Comparison of ENCODE assay signal across 9 mouse cellular contexts in genomic region chr12:27338721-27339170, GRCm38 (mm10). TPM values are rescaled to one million over a fixed set of nuclear protein-coding genes. Genes with fewer than 3 reads are reported as not detected.
DNase-seq lines count a peak whose midpoint lies in the region; ATAC-seq and TF ChIP-seq lines count a peak whose summit lies in the region.
"Had no signal": no experiment of that assay in that cellular context is flagged by ENCODE, and none has a peak within 500 bp of the region (broad histone marks: within the 10 kb centered on the region; RNA-seq: fewer than 3 reads in every experiment).

No protein-coding gene starts in this region.

- H3K4me2 ChIP-seq in forebrain, embryonic 15.5 days (replicated peaks), result peak overlapping the region; percentile 77
- H3K4me2 ChIP-seq in kidney, embryonic 14.5 days (replicated peaks; ENCODE audit: low read depth, low read length), result peak overlapping the region; percentile 81
- peak overlapping the region; percentile 80 for H3K4me2 ChIP-seq in limb, embryonic 14.5 days (replicated peaks; ENCODE audit: low read depth, low read length, severe bottlenecking)
- H3K4me2 ChIP-seq in neural tube, embryonic 13.5 days, result peak overlapping the region; percentile 65

- TF ChIP-seq POLR2A in limb, embryonic 14.5 days (IDR thresholded peaks at IDR 0.05; ENCODE audit: borderline replicate concordance, extremely low read depth, insufficient read depth, insufficient read length), result no peak

- no peaks in the 10 kb centered on the region for H3K27me3 ChIP-seq in forebrain, embryonic 15.5 days
- no peaks in the 10 kb centered on the region for H3K27me3 ChIP-seq in kidney, embryonic 14.5 days (ENCODE audit: control insufficient read depth, insufficient read depth, low read length)
- no peaks in the 10 kb centered on the region for H3K27me3 ChIP-seq in limb, embryonic 14.5 days (ENCODE audit: control insufficient read depth, insufficient read depth, low read length)
- no peaks in the 10 kb centered on the region for H3K27me3 ChIP-seq in neural tube, embryonic 13.5 days

- DNase-seq in adrenal gland, postnatal 14 days, result peak; percentile 25
- no peak for DNase-seq in adrenal gland, adult 8-10 months
- peak; percentile 14 for DNase-seq in ES-CJ7 (ENCODE audit: low read depth, low spot score)
- peak; percentile 42 for DNase-seq in limb, embryonic 14.5 days (ENCODE audit: low spot score)
- DNase-seq in thymus, postnatal 14 days, result no peak

- no peak for ATAC-seq in forebrain, embryonic 15.5 days (replicated peaks)
- ATAC-seq in kidney, embryonic 14.5 days (ENCODE audit: low FRiP score, low TSS enrichment), result no peak
- ATAC-seq in limb, embryonic 14.5 days (ENCODE audit: low FRiP score, low read depth), result no peak
- no peak for ATAC-seq in neural tube, embryonic 13.5 days (ENCODE audit: low read depth)

- peak overlapping the region; percentile 100 for H3K9ac ChIP-seq in forebrain, embryonic 15.5 days (replicated peaks)
- H3K9ac ChIP-seq in kidney, embryonic 14.5 days (ENCODE audit: low read depth, low read length), result peak overlapping the region; percentile 97
- peak overlapping the region; percentile 90 for H3K9ac ChIP-seq in limb, embryonic 14.5 days (ENCODE audit: low read depth, low read length, severe bottlenecking)
- peak overlapping the region; percentile 100 for H3K9ac ChIP-seq in neural tube, embryonic 13.5 days

- peak overlapping the region; percentile 98 for H3K27ac ChIP-seq in forebrain, embryonic 15.5 days (replicated peaks)
- H3K27ac ChIP-seq in kidney, embryonic 14.5 days (ENCODE audit: low read depth, low read length), result peak overlapping the region; percentile 86
- peak overlapping the region; percentile 92 for H3K27ac ChIP-seq in limb, embryonic 14.5 days (replicated peaks; ENCODE audit: low read depth, low read length)
- H3K27ac ChIP-seq in neural tube, embryonic 13.5 days (replicated peaks), result peak overlapping the region; percentile 98

- peak overlapping the region; percentile 96 for H3K4me3 ChIP-seq in forebrain, embryonic 15.5 days
- H3K4me3 ChIP-seq in kidney, embryonic 14.5 days (ENCODE audit: low read length), result peak overlapping the region; percentile 99
- H3K4me3 ChIP-seq in limb, embryonic 14.5 days (replicated peaks; ENCODE audit: low read length), result peak overlapping the region; percentile 94
- peak overlapping the region; percentile 100 for H3K4me3 ChIP-seq in neural tube, embryonic 13.5 days

- WGBS in forebrain, embryonic 15.5 days, result under 1% methylated on average over 37 of the region's 40 CpGs
- under 1% methylated on average over 40 of the region's 40 CpGs for WGBS in kidney, embryonic 14.5 days
- under 1% methylated on average over 35 of the region's 40 CpGs for WGBS in limb, embryonic 14.5 days
- WGBS in neural tube, embryonic 13.5 days, result under 1% methylated on average over 40 of the region's 40 CpGs

- no peaks in the 10 kb centered on the region for H3K9me3 ChIP-seq in forebrain, embryonic 15.5 days
- H3K9me3 ChIP-seq in kidney, embryonic 14.5 days (ENCODE audit: control insufficient read depth, low read length), result no peaks in the 10 kb centered on the region
- no peaks in the 10 kb centered on the region for H3K9me3 ChIP-seq in limb, embryonic 14.5 days (ENCODE audit: control insufficient read depth, low read length)
- no peaks in the 10 kb centered on the region for H3K9me3 ChIP-seq in neural tube, embryonic 13.5 days

- H3K36me3 ChIP-seq in forebrain, embryonic 15.5 days, result peaks cover 10% of the 10 kb centered on the region; the same call in 1 of the 2 replicates
- peaks cover 7% of the 10 kb centered on the region; the same call in 1 of the 2 replicates for H3K36me3 ChIP-seq in kidney, embryonic 14.5 days (ENCODE audit: control insufficient read depth, insufficient read depth, low read length)
- H3K36me3 ChIP-seq in limb, embryonic 14.5 days (ENCODE audit: control insufficient read depth, insufficient read depth, low read length), result peaks cover 14% of the 10 kb centered on the region
- peaks cover 12% of the 10 kb centered on the region for H3K36me3 ChIP-seq in neural tube, embryonic 13.5 days

- peaks cover 25% of the 10 kb centered on the region for H3K4me1 ChIP-seq in forebrain, embryonic 15.5 days
- H3K4me1 ChIP-seq in kidney, embryonic 14.5 days (ENCODE audit: control insufficient read depth, insufficient read depth, low read length), result 0 out of 2 replicates have a peak, but pooled peaks cover 5% of the 10 kb centered on the region
- H3K4me1 ChIP-seq in limb, embryonic 14.5 days (ENCODE audit: control insufficient read depth, insufficient read depth, low read length), result peaks cover 6% of the 10 kb centered on the region; the same call in 1 of the 2 replicates
- peaks cover 33% of the 10 kb centered on the region for H3K4me1 ChIP-seq in neural tube, embryonic 13.5 days (replicated peaks)

RNA-seq across cellular contexts. Expression of gene Sox11, which starts 3.6 kb away (rescaled TPM):
- 0.74 and 1.0 TPM in 2 replicates for total RNA-seq in adrenal gland, postnatal 14 days (2021)
- under 1 TPM; 0.03 to 0.11 (median 0.08) TPM for total RNA-seq in adrenal gland, adult 8-10 months (2022)
- 1,052 and 1,056 TPM in 2 replicates for polyA plus RNA-seq in forebrain, embryonic 15.5 days (2015; fragmentation: Nextera tagmentation; extraction: Ambion mirVana)
- 109 and 115 TPM in 2 replicates for polyA plus RNA-seq in kidney, embryonic 14.5 days (2014; fragmentation: Nextera tagmentation; extraction: Ambion mirVana)
- 35.1 and 46.0 TPM in 2 replicates for polyA plus RNA-seq in limb, embryonic 14.5 days (2012; rRNA removed)
- polyA plus RNA-seq in limb, embryonic 14.5 days (2014; fragmentation: Nextera tagmentation; extraction: Ambion mirVana), result 102 and 139 TPM in 2 replicates
- 512 and 534 TPM in 2 replicates for polyA plus RNA-seq in neural tube, embryonic 13.5 days (2015; fragmentation: Nextera tagmentation; extraction: Ambion mirVana)
- total RNA-seq: common myeloid progenitor, adult 5-6 weeks had no signal

Comparison
In these comparisons a context has a peak if more than half of its experiments do, and no peak if none do; other contexts are left out.
1. DNase-seq: peak in adrenal gland, postnatal 14 days (single experiment), ES-CJ7 (single experiment) and limb, embryonic 14.5 days (single experiment); none in adrenal gland, adult 8-10 months (single experiment) and thymus, postnatal 14 days (single experiment).
2. Peak in every context shown above with its lines, with median percentiles within 50 percentile points of each other: H3K27ac ChIP-seq, H3K4me2 ChIP-seq, H3K4me3 ChIP-seq and H3K9ac ChIP-seq.